Mouse (Mus musculus) erythroblast, adult 5-6 weeks (primary cell): ENCODE results near the gene Sgsm2. TPM values are rescaled to one million over a fixed set of nuclear protein-coding genes. Genes with fewer than 3 reads are reported as not detected.

ENCODE experiments used
- ATAC-seq: replicated peaks from 2 replicates; pipeline ENCODE4 v1.8.0; 2016; ENCODE audit warnings: moderate number of reproducible peaks, mild to moderate bottlenecking, moderate TSS enrichment, inconsistent platforms; ENCODE audit not compliant: poor library complexity, low FRiP score, severe bottlenecking
- total RNA-seq, 2 experiments: library from RNA; stranded (forward) in 1 of 2; stranded (reverse) in 1 of 2; fragments of 150-400 nt in 1 of 2; fragments of 200-764, 138-1000 nt in 1 of 2; gene quantifications; 2 replicates each; pipeline versions ENCODE4 v1.2.3 to v1.2.4; 2015 to 2017; ENCODE audit warnings: low replicate concordance in 2 of 2

Gene Sgsm2
- total RNA-seq, 2 experiments from 2014 or later: 0.43 to 0.96 TPM

- ATAC-seq: no peak
Measured at GRCm38 (mm10) chr11:74804081-74804627, 92.7 kb downstream of the Sgsm2 start.

DNA sequence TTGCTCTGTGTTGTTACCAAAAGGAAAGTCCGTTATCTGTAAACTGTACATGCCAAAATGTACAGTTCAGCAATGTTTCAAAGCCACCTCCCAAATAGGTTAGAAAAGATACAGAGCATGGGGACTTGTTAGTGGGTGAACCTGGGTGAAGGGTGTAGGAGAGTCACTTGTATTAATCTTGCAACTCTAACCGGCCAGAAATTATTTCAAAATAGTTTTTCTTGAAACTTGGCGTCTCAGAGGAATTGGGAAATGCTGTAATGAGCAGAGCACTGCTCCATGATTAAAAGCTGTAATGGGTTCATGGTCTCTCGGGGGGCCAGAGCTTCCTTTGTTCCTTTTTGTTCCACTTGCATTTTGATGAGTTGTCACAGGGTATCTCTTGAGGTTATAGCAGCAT is 96.2 kb downstream of the Sgsm2 start:
- no peak for ATAC-seq

Other genes starting within 250 kb of the Sgsm2 start
- 7.3 and 8.2 TPM in 2 replicates for gene Cluh, start 247.6 kb downstream of the Sgsm2 start, total RNA-seq (2015; ENCODE audit: low replicate concordance)
- gene Cluh, start 247.6 kb downstream of the Sgsm2 start, total RNA-seq (2017; ENCODE audit: low replicate concordance): 4.1 and 4.5 TPM in 2 replicates
- 67.9 and 70.7 TPM in 2 replicates for gene Pafah1b1, start 172.4 kb downstream of the Sgsm2 start, total RNA-seq (2015; ENCODE audit: low replicate concordance)
- gene Pafah1b1, start 172.4 kb downstream of the Sgsm2 start, total RNA-seq (2017; ENCODE audit: low replicate concordance): 95.6 and 112 TPM in 2 replicates
- gene Mettl16, start 126.2 kb downstream of the Sgsm2 start, total RNA-seq (2015; ENCODE audit: low replicate concordance): 1.3 and 2.5 TPM in 2 replicates
- gene Mettl16, start 126.2 kb downstream of the Sgsm2 start, total RNA-seq (2017; ENCODE audit: low replicate concordance): 9.7 and 15.3 TPM in 2 replicates
- 1.3 and 2.1 TPM in 2 replicates for gene Mnt, start 66.1 kb downstream of the Sgsm2 start, total RNA-seq (2015; ENCODE audit: low replicate concordance)
- 0.68 and 2.1 TPM in 2 replicates for gene Mnt, start 66.1 kb downstream of the Sgsm2 start, total RNA-seq (2017; ENCODE audit: low replicate concordance)
- 8.8 and 10.0 TPM in 2 replicates for gene Tsr1, start 1.0 kb upstream of the Sgsm2 start, total RNA-seq (2015; ENCODE audit: low replicate concordance)
- 9.5 and 13.9 TPM in 2 replicates for gene Tsr1, start 1.0 kb upstream of the Sgsm2 start, total RNA-seq (2017; ENCODE audit: low replicate concordance)
- 68.8 and 80.9 TPM in 2 replicates for gene Smg6, start 28.8 kb upstream of the Sgsm2 start, total RNA-seq (2015; ENCODE audit: low replicate concordance)
- gene Smg6, start 28.8 kb upstream of the Sgsm2 start, total RNA-seq (2017; ENCODE audit: low replicate concordance): 157 and 187 TPM in 2 replicates
- 9.4 and 17.6 TPM in 2 replicates for gene Srr, start 28.9 kb upstream of the Sgsm2 start, total RNA-seq (2015; ENCODE audit: low replicate concordance)
- 5.6 and 7.0 TPM in 2 replicates for gene Srr, start 28.9 kb upstream of the Sgsm2 start, total RNA-seq (2017; ENCODE audit: low replicate concordance)